Mouse (Mus musculus): ENCODE measurements around the gene Fbxw4. TPM values are rescaled to one million over a fixed set of nuclear protein-coding genes. Genes with fewer than 3 reads are reported as not detected.

Gene Fbxw4
- polyA plus RNA-seq, 1 experiment from 2014 or later: 8.4 TPM

DNA sequence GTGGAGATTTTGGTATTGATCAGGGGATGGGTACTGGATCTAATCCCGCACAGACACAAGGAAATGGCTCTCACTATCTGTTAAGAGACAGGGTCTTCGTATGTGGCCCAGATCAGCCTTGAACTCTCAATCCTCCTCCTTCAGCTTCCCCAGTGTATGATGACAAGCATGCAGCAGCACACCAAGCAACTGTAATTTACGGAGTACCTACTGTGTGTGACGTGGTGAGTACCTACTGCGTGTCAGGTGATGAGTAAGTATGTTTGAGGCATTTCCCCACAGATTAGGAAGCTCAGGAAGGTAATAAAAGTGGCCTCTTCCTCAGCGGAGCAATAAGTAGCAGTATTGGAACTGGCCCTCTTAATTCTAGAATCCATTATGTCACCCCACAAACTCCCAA, 64.6 kb downstream of the Fbxw4 start:
- Histone ChIP-seq H3K36me3 (ENCODE audit: control insufficient read depth, insufficient read depth, low read length) (0 out of 2 replicates have a peak, but pooled peaks cover 4% of the 10 kb centered on the region), H3K4me2 (ENCODE audit: low read depth, low read length) (no peak overlapping the region), H3K27me3 (ENCODE audit: control insufficient read depth, insufficient read depth, low read length) (peaks cover 5% of the 10 kb centered on the region; the same call in 1 of the 2 replicates), H3K4me3 (ENCODE audit: low read depth, low read length) (no peak overlapping the region), H3K9ac (replicated peaks; ENCODE audit: low read depth, low read length) (no peak overlapping the region), H3K9me3 (ENCODE audit: control insufficient read depth, low read length) (no peaks in the 10 kb centered on the region), H3K27ac (ENCODE audit: low read depth, low read length) (no peak overlapping the region), H3K4me1 (ENCODE audit: control insufficient read depth, insufficient read depth, low read length) (no peaks in the 10 kb centered on the region)
- WGBS: 85% methylated on average over 6 of the region's 6 CpGs
- no peak for ATAC-seq (ENCODE audit: low read depth)

DNA sequence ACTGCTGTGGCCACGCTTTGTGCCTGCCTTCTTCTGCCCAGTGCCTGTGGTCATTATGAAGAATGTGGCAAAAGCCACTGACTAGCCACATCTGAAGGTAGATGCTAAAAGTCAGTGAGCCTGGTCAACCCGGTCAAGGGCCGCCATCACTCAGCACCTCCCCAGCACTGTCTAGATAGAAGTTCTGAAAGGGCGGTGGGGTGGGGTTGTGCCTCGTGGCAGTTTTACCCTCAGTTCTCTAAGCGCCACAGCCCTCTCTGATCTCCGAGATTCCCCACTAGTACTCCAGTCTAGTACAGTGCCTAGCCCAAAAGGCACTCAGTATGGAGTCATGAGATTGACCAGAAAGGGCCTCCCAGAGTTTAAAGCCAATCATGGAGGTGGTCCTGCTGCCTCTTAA, 66.0 kb downstream of the Fbxw4 start:
- 96% methylated on average over 7 of the region's 7 CpGs for WGBS
- Histone ChIP-seq H3K36me3 (ENCODE audit: control insufficient read depth, insufficient read depth, low read length) (0 out of 2 replicates have a peak, but pooled peaks cover 4% of the 10 kb centered on the region), H3K27ac (ENCODE audit: low read depth, low read length) (no peak overlapping the region), H3K4me2 (ENCODE audit: low read depth, low read length) (no peak overlapping the region), H3K4me1 (ENCODE audit: control insufficient read depth, insufficient read depth, low read length) (no peaks in the 10 kb centered on the region), H3K4me3 (ENCODE audit: low read depth, low read length) (no peak overlapping the region), H3K9me3 (ENCODE audit: control insufficient read depth, low read length) (no peaks in the 10 kb centered on the region), H3K9ac (replicated peaks; ENCODE audit: low read depth, low read length) (no peak overlapping the region), H3K27me3 (ENCODE audit: control insufficient read depth, insufficient read depth, low read length) (peaks cover 5% of the 10 kb centered on the region; the same call in 1 of the 2 replicates)
- ATAC-seq (ENCODE audit: low read depth): no peak

DNA sequence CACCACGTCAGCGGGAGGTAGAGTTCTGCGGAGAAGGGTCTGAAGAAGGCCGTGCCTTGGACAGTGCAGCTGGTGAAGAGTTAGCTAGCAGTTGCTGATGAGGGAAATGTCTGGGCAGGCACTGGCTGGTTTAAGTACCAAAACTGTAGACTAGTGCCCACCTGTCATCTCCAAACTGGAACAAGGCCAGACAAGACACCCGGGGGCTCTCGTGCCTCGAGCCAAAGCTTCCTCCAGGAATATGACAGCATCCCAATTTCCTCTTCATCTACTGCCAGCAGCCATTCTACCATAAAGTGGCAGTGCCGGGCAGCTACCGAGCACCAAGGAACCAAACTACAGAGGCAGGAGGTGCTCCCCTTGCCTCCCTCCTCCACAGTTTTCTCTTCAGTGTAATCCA, 67.2 kb downstream of the Fbxw4 start:
- Histone ChIP-seq H3K36me3 (ENCODE audit: control insufficient read depth, insufficient read depth, low read length) (0 out of 2 replicates have a peak, but pooled peaks cover 4% of the 10 kb centered on the region), H3K4me3 (ENCODE audit: low read depth, low read length) (no peak overlapping the region), H3K4me1 (ENCODE audit: control insufficient read depth, insufficient read depth, low read length) (no peaks in the 10 kb centered on the region), H3K9ac (replicated peaks; ENCODE audit: low read depth, low read length) (no peak overlapping the region), H3K27ac (ENCODE audit: low read depth, low read length) (no peak overlapping the region), H3K4me2 (ENCODE audit: low read depth, low read length) (no peak overlapping the region), H3K9me3 (ENCODE audit: control insufficient read depth, low read length) (no peaks in the 10 kb centered on the region), H3K27me3 (ENCODE audit: control insufficient read depth, insufficient read depth, low read length) (peaks cover 2% of the 10 kb centered on the region; the same call in 1 of the 2 replicates)
- no peak for ATAC-seq (ENCODE audit: low read depth)
- WGBS: 93% methylated on average over 9 of the region's 9 CpGs

GRCm38 (mm10) chr19:45591704-45592103, 68.4 kb downstream of the Fbxw4 start:
- Histone ChIP-seq H3K9ac (replicated peaks; ENCODE audit: low read depth, low read length) (no peak overlapping the region), H3K36me3 (ENCODE audit: control insufficient read depth, insufficient read depth, low read length) (0 out of 2 replicates have a peak, but pooled peaks cover 4% of the 10 kb centered on the region), H3K4me1 (ENCODE audit: control insufficient read depth, insufficient read depth, low read length) (no peaks in the 10 kb centered on the region), H3K4me3 (ENCODE audit: low read depth, low read length) (no peak overlapping the region), H3K27me3 (ENCODE audit: control insufficient read depth, insufficient read depth, low read length) (peaks cover 2% of the 10 kb centered on the region; the same call in 1 of the 2 replicates), H3K27ac (ENCODE audit: low read depth, low read length) (no peak overlapping the region), H3K9me3 (ENCODE audit: control insufficient read depth, low read length) (no peaks in the 10 kb centered on the region), H3K4me2 (ENCODE audit: low read depth, low read length) (no peak overlapping the region)
- no peak for ATAC-seq (ENCODE audit: low read depth)
- WGBS: 89% methylated on average over 7 of the region's 7 CpGs

DNA sequence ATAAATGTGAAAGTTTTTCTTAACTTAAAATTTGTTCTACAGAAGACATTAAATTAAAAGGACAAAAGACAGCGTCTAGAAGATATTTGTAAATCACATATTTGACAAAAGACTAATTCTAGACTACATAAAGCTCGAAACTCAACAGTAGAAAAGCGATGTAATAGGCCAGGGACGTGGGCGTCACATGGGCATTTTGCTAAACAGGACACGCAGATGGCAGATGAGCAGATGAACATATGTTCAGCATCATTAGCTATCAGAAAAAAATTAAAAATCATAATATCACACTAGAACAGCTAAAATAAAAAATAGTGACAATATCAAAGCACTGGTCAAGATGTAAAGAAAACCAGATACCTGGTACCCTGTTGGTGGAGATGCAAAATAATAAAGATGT, 70.4 kb downstream of the Fbxw4 start:
- H3K9ac ChIP-seq (replicated peaks; ENCODE audit: low read depth, low read length): no peak overlapping the region
- H3K36me3 ChIP-seq (ENCODE audit: control insufficient read depth, insufficient read depth, low read length): 0 out of 2 replicates have a peak, but pooled peaks cover 4% of the 10 kb centered on the region
- H3K4me1 ChIP-seq (ENCODE audit: control insufficient read depth, insufficient read depth, low read length): no peaks in the 10 kb centered on the region
- WGBS: 87% methylated on average over 6 of the region's 6 CpGs
- peaks cover 2% of the 10 kb centered on the region; the same call in 1 of the 2 replicates for H3K27me3 ChIP-seq (ENCODE audit: control insufficient read depth, insufficient read depth, low read length)
- H3K4me3 ChIP-seq (ENCODE audit: low read depth, low read length): no peak overlapping the region
- no peak overlapping the region for H3K4me2 ChIP-seq (ENCODE audit: low read depth, low read length)
- no peaks in the 10 kb centered on the region for H3K9me3 ChIP-seq (ENCODE audit: control insufficient read depth, low read length)
- no peak for ATAC-seq (ENCODE audit: low read depth)
- no peak overlapping the region for H3K27ac ChIP-seq (ENCODE audit: low read depth, low read length)

GRCm38 (mm10) chr19:45587509-45588292, 72.4 kb downstream of the Fbxw4 start:
- Histone ChIP-seq H3K9ac (replicated peaks; ENCODE audit: low read depth, low read length) (no peak overlapping the region), H3K36me3 (ENCODE audit: control insufficient read depth, insufficient read depth, low read length) (0 out of 2 replicates have a peak, but pooled peaks cover 4% of the 10 kb centered on the region), H3K27me3 (ENCODE audit: control insufficient read depth, insufficient read depth, low read length) (no peaks in the 10 kb centered on the region), H3K4me1 (ENCODE audit: control insufficient read depth, insufficient read depth, low read length) (no peaks in the 10 kb centered on the region), H3K9me3 (ENCODE audit: control insufficient read depth, low read length) (no peaks in the 10 kb centered on the region), H3K4me3 (ENCODE audit: low read depth, low read length) (no peak overlapping the region), H3K4me2 (ENCODE audit: low read depth, low read length) (no peak overlapping the region), H3K27ac (ENCODE audit: low read depth, low read length) (no peak overlapping the region)
- 85% methylated on average over 6 of the region's 6 CpGs for WGBS
- ATAC-seq (ENCODE audit: low read depth): no peak

DNA sequence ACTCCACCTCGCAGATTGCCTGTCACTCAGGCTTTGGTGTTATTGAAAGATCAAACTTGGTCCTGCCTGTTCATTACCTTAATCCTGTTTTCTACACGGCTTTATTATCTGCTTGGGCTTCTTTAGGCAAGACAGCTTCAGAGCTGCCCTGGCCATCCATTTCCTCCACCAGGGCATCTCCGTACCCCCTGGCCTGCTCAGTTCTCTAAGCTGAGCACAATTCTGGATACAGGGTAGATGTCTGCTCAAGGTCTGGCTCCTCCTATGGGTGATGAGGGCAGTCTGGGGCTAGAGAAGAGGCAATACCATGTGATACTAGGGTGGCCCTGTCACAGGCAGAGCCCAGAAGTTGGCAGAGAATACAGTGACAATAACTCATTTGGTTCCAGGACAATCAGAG, 73.3 kb downstream of the Fbxw4 start:
- Histone ChIP-seq H3K4me3 (ENCODE audit: low read depth, low read length) (no peak overlapping the region), H3K4me2 (ENCODE audit: low read depth, low read length) (no peak overlapping the region), H3K9me3 (ENCODE audit: control insufficient read depth, low read length) (no peaks in the 10 kb centered on the region), H3K9ac (replicated peaks; ENCODE audit: low read depth, low read length) (no peak overlapping the region), H3K27me3 (ENCODE audit: control insufficient read depth, insufficient read depth, low read length) (no peaks in the 10 kb centered on the region), H3K27ac (ENCODE audit: low read depth, low read length) (no peak overlapping the region), H3K36me3 (ENCODE audit: control insufficient read depth, insufficient read depth, low read length) (0 out of 2 replicates have a peak, but pooled peaks cover 4% of the 10 kb centered on the region), H3K4me1 (ENCODE audit: control insufficient read depth, insufficient read depth, low read length) (peaks cover 6% of the 10 kb centered on the region; the same call in 1 of the 2 replicates)
- WGBS: 84% methylated on average over 3 of the region's 3 CpGs
- no peak for ATAC-seq (ENCODE audit: low read depth)

DNA sequence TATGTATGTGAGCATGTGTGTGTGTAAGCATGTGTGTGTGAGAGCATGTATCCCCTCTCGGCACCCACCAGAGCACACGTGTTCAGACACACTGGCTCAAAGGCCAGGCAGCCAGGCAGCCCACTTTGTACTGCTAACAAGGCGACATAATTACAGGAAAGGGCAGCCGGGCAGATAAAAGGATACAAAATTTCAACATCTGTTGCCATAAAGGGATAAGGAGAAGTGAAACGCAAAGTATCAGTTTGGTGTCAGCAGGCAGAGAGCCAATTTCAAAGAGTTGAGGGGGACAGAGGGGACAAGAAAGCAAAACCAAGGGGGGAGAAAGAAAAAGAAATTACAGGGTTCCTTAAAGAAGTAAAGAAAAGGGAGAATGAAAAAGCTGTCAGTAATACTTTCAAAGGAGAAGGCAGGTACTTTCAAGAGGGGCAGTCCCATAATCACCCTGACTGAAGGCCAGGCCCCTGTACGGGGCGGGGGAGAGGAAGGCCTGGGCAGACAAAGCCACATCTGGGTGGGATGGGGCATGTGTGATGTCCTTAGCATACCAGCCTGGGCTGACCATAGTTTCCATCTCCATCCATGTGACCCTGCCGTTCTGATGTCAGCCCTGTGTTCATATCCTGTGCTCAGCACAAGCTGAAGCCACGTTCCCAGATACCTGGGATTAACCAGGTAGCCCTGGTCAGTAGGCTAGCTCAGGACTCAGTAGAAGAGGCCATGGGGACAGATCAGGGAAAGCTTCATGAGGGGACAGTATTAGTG, 75.1 kb downstream of the Fbxw4 start:
- 74% methylated on average over 9 of the region's 9 CpGs for WGBS
- Histone ChIP-seq H3K27ac (ENCODE audit: low read depth, low read length) (no peak overlapping the region), H3K9me3 (ENCODE audit: control insufficient read depth, low read length) (no peaks in the 10 kb centered on the region), H3K4me3 (ENCODE audit: low read depth, low read length) (no peak overlapping the region), H3K4me1 (ENCODE audit: control insufficient read depth, insufficient read depth, low read length) (peaks cover 9% of the 10 kb centered on the region; the same call in 1 of the 2 replicates), H3K36me3 (ENCODE audit: control insufficient read depth, insufficient read depth, low read length) (no peaks in the 10 kb centered on the region), H3K4me2 (ENCODE audit: low read depth, low read length) (no peak overlapping the region), H3K9ac (replicated peaks; ENCODE audit: low read depth, low read length) (no peak overlapping the region), H3K27me3 (ENCODE audit: control insufficient read depth, insufficient read depth, low read length) (no peaks in the 10 kb centered on the region)
- ATAC-seq (ENCODE audit: low read depth): no peak

DNA sequence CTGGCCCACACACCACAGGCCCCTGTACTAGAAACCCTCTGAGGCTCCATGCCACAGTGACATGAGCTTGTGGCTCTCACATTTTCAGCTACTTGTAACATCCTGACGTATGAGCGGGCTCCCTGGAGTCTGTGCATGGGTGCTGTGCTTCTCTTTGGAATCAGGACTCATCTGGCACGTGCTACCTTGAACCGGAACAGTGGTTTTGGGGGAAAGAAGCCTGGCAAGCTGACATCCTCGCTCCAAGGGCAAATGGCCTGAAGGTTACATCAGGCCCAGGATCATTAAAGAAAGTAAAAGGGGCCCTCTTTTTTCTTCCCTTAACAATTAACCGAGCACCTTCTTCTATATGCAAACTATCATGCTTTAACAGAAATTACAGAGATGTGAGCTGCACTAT, 77.0 kb downstream of the Fbxw4 start:
- no peaks in the 10 kb centered on the region for H3K27me3 ChIP-seq (ENCODE audit: control insufficient read depth, insufficient read depth, low read length)
- H3K4me1 ChIP-seq (ENCODE audit: control insufficient read depth, insufficient read depth, low read length): peaks cover 12% of the 10 kb centered on the region; the same call in 1 of the 2 replicates
- H3K4me2 ChIP-seq (ENCODE audit: low read depth, low read length): no peak overlapping the region
- no peaks in the 10 kb centered on the region for H3K9me3 ChIP-seq (ENCODE audit: control insufficient read depth, low read length)
- H3K27ac ChIP-seq (ENCODE audit: low read depth, low read length): no peak overlapping the region
- H3K4me3 ChIP-seq (ENCODE audit: low read depth, low read length): no peak overlapping the region
- peaks cover 8% of the 10 kb centered on the region for H3K36me3 ChIP-seq (ENCODE audit: control insufficient read depth, insufficient read depth, low read length)
- H3K9ac ChIP-seq (replicated peaks; ENCODE audit: low read depth, low read length): no peak overlapping the region
- ATAC-seq (ENCODE audit: low read depth): no peak
- 84% methylated on average over 6 of the region's 6 CpGs for WGBS
